Mouse (Mus musculus): ENCODE measurements at regions not wholly inside any gene's neighbourhood (a gene's known extent, or its start where the extent isn't known, plus 50 kb on each side); places are given as distances from the start of the nearest gene placed in this dataset.

DNA sequence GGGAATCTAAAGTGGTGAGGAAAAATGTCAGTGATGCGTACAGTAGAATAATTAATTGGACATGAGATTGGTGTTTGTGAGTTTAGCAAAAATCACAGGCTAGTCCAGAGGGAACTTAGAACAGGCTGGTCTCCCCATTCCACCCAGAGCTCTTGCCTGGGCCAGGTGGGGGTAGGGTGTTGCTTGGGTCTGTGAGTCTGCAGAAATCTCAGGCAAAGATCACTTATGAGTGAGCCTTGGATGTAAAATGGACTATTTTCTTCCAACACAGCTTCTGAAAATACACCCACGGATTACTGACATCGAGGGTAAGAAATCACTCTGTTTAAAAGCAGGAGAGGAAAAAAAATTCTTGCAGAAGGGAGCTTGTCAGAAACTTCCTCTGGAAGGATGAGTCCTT is 159.1 kb downstream of the Diras2 start:
- TF ChIP-seq CTCF (IDR thresholded peaks at IDR 0.05; ENCODE audit: low read depth, low read length) (no peak), POLR2A (IDR thresholded peaks at IDR 0.05; ENCODE audit: insufficient read depth, low read length) (no peak), EP300 (IDR thresholded peaks at IDR 0.05; ENCODE audit: insufficient read depth, low read depth, low read length) (no peak)

All from ES-Bruce4 (cell line).